Mouse (Mus musculus) thymus, postnatal 14 days (tissue): ENCODE data around the gene Hoxb3.

Experiments used
- DNase-seq: peaks from one replicate; pipeline ENCODE4 v3.0.0; 2021

The Hoxb3 gene

DNA sequence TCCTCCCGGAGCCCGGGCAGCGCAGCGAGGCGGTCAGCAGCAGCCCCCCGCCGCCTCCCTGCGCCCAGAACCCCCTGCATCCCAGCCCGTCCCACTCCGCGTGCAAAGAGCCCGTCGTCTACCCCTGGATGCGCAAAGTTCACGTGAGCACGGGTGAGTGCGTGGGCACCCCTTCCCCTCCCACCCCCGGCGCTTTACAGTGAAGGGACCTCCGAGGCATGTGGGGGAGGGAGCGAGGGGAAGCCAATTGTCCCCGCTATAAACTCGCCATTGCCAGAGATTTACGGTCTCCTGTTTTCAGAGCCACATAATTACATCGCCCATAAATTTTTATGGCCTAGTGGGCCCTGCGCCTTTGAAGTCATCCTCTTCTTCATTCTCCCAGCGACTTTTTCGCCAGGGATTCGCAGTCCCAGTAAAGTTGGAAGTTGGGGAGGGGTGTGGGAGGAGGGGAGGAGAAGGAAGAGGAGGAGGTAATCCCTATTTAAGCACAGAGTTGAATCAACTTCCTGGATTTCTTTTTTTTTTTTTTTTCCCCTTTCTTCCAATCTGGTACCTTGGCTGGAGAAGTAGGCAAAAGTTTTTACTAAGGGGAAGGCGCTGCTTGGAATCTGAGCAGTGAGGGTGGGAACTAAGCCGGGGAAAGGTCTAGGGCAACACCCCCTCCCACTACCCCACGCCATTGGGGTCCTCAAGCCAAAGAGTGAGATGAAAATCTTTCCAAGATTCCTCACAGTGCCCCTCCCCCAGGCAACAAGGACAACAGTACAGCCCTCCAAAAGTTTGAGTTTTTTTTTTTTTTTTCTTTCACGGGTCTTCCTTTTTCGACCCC is 3.8 kb upstream of the Hoxb3 start:
- DNase-seq: no peak

DNA sequence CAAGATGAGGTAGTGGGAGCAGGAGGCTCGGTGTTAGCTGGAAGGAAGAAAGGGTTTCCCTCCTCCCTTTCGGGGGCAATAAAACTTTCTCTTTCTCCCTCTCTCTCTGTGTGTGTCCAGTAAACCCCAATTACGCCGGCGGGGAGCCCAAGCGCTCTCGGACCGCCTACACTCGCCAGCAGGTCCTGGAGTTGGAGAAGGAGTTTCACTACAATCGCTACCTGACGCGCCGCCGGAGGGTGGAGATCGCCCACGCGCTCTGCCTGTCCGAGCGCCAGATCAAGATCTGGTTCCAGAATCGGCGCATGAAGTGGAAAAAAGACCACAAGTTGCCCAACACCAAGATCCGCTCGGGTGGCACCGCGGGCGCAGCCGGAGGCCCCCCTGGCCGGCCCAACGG is 3.2 kb upstream of the Hoxb3 start:
- DNase-seq: no peak

- no peak for DNase-seq
Observed at GRCm38 (mm10) chr11:96320688-96321087, 2.4 kb upstream of the Hoxb3 start.

GRCm38 (mm10) chr11:96321846-96322245 is 1.3 kb upstream of the Hoxb3 start:
- DNase-seq: no peak

DNA sequence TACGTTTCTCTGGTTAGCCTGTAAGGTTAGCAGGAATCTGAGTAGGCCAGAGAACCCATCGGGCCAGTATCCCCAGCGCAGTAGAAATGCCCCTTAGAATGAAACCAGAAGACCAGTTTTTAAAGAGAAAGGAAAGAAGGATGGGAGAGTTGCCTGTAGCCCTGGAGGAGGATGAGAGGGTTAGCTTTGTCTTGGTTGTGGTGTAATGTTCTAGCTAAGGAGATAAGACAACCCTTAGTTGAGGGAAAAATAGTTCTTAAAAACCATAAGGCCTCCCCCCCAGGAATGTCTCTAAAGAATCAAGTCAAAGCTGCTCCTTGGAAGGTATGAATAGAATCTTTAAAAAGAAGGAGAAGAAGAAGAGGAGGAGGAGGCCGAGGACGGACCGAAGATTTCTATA is 388 bp upstream of the Hoxb3 start:
- no peak for DNase-seq

DNA sequence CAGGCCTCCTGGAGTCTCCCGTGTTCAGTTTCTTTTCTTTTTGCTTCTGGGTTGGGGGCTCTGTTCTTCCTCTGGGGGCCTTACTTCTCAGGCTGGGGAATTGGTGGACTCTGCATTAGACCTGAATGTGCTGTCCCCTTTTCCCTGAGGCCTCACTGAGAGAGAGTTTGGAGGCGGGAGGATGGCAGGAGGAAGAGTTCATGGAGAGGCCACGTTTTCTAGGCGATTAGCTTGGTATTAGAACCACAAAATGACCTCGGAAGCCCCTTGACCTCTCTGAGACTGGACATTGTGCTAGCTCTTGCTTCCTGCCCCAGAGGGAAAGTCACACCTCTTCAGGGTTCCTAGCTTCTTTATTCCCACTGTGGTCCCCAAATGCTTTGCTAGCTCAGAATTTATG is 999 bp downstream of the Hoxb3 start:
- DNase-seq: no peak

DNA sequence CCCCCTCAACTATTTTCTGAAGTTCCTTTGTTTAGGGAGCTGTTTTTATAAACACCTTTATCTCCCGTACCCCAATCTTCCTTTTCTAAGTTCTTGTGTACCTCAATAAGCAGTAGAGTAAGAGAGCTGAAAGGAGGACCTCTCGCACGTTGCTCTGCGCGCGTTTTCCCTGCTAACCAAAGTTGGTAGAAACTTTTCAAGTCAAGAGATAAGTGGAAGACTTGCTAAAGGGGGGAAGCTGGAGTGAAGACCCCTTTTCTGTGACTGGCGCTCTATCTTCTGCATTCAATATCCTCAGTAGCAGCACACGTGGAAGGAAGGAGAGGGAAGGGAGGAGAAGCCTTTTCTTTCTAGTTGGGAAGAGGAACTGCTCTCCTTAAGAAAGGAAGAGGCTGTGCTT is 1.8 kb downstream of the Hoxb3 start:
- no peak for DNase-seq

GRCm38 (mm10) chr11:96325747-96326212 is 2.7 kb downstream of the Hoxb3 start:
- DNase-seq: no peak

GRCm38 (mm10) chr11:96326705-96327104 is 3.6 kb downstream of the Hoxb3 start:
- no peak for DNase-seq

DNA sequence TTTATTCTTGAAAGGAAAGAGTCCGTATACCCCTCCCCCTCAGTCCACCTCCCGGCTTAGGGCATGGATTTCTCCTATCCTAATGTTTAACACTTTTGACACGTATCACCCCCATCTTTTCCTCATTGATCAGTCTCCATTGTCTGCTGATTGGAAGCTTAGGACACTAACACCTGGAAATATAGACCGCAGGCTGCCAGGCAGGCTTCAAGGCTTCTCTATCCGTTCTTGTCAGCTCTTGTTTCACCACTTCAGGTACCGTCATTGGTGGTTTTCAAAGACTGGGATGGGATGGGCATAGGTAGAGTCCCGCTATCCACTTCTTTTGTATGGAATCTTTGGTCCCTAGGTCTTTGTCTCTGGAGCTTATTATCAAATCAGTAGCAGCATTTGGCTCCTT is 4.0 kb downstream of the Hoxb3 start:
- no peak for DNase-seq

- no peak for DNase-seq
Observed at GRCm38 (mm10) chr11:96327750-96328149, 4.6 kb downstream of the Hoxb3 start.

GRCm38 (mm10) chr11:96328605-96329004 is 5.5 kb downstream of the Hoxb3 start:
- DNase-seq: no peak

- no peak for DNase-seq
Observed at GRCm38 (mm10) chr11:96332105-96332504, 9.0 kb downstream of the Hoxb3 start.

DNA sequence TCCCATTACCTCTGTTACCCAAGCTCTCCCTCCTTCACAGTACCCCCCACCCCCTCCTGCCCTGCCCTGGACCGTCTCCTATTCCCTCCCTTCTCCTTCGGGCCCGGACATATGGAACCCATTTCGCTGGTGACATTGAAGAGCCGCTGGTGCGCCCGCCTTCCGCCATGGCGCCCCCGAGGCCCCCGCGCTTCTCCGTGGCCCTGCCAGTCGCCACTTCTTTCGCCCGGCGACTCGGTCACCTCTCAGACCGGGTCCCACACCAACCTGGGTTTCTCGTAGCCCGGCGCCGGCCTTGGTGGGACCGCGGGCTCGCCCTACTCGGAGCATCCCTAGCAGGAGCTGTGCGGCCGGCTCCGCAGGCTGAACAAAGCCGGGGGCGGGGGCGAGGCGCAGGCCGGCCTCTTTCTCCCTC is 9.5 kb downstream of the Hoxb3 start:
- DNase-seq: no peak

DNA sequence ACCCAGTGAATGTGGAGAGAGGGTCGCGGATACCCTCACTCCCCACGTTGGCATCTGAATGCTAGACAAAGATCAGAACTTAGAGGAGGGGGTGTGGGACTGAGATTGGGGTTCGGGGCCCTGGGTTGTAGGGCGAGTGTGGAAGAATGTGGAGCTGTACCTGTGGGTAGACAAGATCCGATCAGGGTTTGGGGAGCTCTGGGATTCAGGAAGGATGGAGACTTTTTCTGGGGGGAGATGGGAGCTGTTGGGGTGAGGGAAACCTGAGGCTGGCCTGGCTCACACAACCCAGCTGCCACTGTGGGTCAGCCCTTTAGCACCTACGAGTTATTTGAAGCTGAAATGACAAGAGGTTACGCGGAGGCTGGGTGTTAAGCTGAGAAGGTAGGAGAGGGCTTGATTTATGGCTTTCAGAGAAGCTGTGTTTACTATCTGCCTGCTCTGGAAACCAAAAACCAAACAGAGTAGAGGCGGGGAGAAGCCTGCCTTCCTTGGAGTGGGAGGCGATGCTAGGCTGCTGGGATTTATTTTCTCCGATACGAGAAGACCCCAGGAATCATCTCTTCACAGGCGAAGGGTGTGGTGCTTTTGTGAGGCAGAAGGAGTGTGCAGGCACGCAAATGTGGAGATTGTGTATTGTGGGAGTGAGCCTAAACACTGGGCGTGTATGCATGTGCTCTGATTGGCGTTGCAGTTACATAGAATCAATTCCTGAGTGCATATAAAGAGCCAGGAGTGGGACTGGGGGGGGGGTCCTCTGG is 10.3 kb downstream of the Hoxb3 start:
- no peak for DNase-seq

DNA sequence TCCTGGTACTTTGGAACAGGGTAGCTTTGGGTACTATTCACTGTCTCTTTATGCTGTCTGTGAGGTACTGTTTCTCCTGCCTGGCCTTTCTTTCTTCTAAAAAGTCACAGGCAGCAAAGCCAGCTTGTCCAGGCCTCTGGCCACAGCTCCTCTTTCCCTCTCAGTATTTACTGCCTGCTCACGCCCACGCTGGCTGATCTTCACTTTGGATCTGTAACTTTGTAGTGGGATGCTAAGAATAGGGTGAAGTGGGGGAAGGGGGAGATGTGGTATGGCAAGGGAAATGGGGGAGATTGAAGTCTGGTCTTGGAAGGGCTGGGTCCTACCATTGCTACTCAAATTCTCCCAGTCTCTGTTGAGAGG is 10.9 kb downstream of the Hoxb3 start:
- DNase-seq: no peak

GRCm38 (mm10) chr11:96334998-96335397 is 11.9 kb downstream of the Hoxb3 start:
- no peak for DNase-seq

DNA sequence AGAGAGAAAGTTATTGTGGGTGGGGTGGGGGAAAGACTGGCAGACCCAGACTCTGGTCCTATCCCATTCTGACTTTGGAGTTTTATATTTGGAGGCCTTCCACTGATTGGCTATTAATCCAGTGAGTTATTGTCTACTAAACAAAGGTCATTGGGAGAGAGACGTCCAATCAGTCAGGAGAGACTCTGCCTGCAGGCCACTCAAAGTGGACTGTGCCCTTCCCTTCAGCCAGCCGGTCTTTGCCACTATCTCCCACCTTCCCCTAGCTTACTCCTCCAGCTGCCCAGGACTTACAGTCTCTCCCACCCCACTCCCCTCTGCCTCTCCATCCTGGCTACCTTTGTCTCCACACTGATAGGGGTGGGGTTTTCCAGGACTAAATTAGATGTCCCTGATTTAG is 13.5 kb downstream of the Hoxb3 start:
- DNase-seq: no peak

DNA sequence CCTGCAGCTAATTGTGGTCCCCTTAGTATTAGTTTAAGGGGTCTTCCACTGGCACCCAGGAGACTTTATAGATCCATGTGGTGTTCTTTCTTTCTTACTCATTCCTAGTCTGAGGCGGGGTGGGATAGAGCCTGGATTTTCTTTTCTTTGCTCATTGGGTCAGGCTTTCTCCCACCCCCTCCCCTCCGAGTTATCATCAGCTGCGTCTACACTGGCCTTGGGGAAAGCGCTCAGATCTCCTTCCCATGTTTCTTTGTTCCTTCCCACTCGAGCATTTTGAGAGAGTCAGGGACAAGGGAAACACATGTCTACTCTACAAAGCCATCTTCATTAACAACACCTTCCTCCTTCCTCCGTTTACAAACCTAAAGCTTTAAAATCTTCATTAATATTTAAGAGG is 13.9 kb downstream of the Hoxb3 start:
- no peak for DNase-seq

DNA sequence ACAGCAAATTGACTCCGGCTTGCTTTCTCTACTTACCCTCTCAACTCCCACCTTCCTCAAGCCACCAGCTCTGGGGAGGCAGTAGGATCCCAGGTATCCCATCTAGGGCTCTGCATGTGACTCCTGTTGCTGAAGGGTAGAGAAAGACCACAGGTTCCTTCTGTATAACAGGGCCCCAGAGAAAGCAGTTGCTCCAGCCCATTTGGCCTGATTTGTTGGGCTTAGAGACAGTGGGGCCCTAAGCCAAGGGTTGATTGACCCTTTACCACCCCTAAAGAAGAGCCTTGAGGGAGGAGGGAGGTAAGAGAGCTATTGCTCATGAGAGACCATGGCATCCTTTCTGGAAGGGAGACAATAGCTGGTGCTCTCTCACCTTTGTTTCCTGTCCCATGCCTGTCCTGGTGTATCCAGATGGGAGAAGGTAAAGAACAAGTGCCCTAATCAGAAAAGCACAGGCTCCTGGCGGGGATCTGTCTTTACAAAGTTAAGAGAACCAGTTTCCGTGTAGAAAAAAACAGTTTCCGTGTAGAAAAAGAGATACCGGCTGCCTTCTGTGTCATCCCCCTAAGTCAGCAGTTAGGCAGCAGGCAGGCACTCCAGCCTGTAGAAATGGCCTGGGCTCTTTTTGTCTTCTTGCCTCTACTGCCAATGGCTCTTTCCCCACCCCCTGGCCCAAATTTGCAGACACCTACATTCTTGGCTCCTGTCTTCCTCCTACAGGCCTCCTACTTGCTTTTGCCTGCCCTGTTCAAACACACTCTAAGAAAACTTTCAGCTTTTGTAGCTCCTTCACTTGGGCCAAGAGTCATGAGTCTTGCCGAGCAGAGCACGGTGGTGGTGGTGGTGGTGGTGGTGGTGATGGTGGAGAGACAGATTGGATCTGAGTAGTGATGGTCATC is 16.1 kb downstream of the Hoxb3 start:
- DNase-seq: no peak

DNA sequence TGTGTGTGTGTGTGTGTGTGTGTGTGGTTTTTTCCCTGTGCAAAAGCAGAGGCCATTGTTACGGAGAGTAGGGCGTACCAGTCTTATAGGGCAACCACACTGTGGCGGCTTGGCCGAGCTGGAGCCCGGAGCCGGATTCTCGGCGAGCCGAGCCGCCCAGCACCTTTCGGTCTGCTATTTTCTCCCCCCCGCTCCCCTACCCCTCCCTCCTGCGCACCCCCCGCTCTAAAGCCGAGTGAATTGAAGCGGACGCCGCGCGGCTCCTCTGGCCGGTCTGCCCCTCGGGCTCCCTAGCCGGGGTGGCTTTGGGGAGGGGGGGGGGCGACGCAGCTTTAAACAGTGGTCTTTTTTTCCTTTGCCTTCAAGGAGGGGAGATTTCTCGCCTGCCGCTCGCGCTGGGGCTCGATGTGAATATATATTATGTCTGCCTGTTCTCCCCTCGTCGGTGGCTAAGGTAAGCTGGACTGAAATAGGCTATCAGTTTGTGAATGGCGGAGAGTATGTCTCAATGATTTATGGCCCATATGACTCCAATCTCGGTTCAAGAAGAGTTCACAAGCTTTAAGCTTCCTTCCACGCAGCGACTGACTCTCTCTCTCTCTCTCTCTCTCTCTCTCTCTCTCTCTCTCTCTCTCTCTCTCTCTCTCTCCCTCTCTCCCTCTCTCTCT is 17.7 kb downstream of the Hoxb3 start:
- DNase-seq: no peak

- DNase-seq: no peak
Observed at GRCm38 (mm10) chr11:96341701-96342575, 18.8 kb downstream of the Hoxb3 start.
